Mouse (Mus musculus): ENCODE measurements around the gene Ehmt1.

- TF ChIP-seq POLR2A (IDR thresholded peaks at IDR 0.05; ENCODE audit: borderline replicate concordance, low read depth, low read length) (no peak), CTCF (IDR thresholded peaks at IDR 0.05; ENCODE audit: low read depth, low read length) (no peak)
These were observed 30.2 kb upstream of the Ehmt1 start, which contains the start of gene Zmynd19 for GRCm38 (mm10) chr2:24949421-24950188.
